Mouse (Mus musculus) bone marrow, adult 2 months (tissue): Measurements from ENCODE around the gene Gm9944. TPM values are rescaled to one million over a fixed set of nuclear protein-coding genes. Genes with fewer than 3 reads are reported as not detected.

Source experiments
- H3K27ac ChIP-seq: fragments of 200-500 bp; 2 replicates; pipeline ENCODE4 v1.5.1; 2012; ENCODE audit warnings: low read depth, mild to moderate bottlenecking, control low read depth, inconsistent platforms, low read length; ENCODE audit not compliant: control insufficient read depth, poor library complexity, insufficient read depth
- H3K4me1 ChIP-seq: fragments of 200-500 bp; 2 replicates; pipeline ENCODE4 v1.6.1; 2011; ENCODE audit warnings: low read length; ENCODE audit not compliant: control insufficient read depth, insufficient read depth
- H3K4me3 ChIP-seq: fragments of 200-500 bp; replicated peaks from 2 replicates; pipeline ENCODE3; 2011; ENCODE audit warnings: mild to moderate bottlenecking, low read depth, low read length, control low read depth; ENCODE audit not compliant: control insufficient read depth
- CTCF ChIP-seq: fragments of 200-500 bp; IDR thresholded peaks from 2 replicates; pipeline ENCODE4 v1.5.1; 2011; ENCODE audit warnings: low read length, control low read depth; ENCODE audit not compliant: control insufficient read depth, insufficient read depth
- POLR2A ChIP-seq: fragments of 200-500 bp; IDR thresholded peaks from 2 replicates; pipeline ENCODE4 v1.6.1; 2011; ENCODE audit warnings: low read depth, mild to moderate bottlenecking, control low read depth, low read length, borderline replicate concordance; ENCODE audit not compliant: control insufficient read depth
- WGBS: fragments of 180-500 bp; shearing (Covaris S2); methylation state at CpG from one replicate; pipeline ENCODE4 v1.1.7; 2018; 5-methylcytosine and 5-hydroxymethylcytosine counted together
- polyA plus RNA-seq: library from polyadenylated mRNA; stranded (reverse); fragments of >200 nt; gene quantifications from 2 replicates; pipeline ENCODE4 v1.2.4, GENCODE M21; 2011; ENCODE audit warnings: low replicate concordance; ENCODE audit not compliant: missing spikeins, insufficient read depth, insufficient read length

Gm9944 gene
- polyA plus RNA-seq, 1 experiment: not detected

- no peaks in the 10 kb centered on the region for H3K4me1 ChIP-seq
- no peak overlapping the region for H3K27ac ChIP-seq
- WGBS: 70% methylated on average over 5 of the region's 5 CpGs
- H3K4me3 ChIP-seq: no peak overlapping the region
- no peak for TF ChIP-seq POLR2A
- no peak for TF ChIP-seq CTCF
These were observed 19.9 kb downstream of the Gm9944 start for GRCm38 (mm10) chr4:144433216-144433615.

- no peak for TF ChIP-seq CTCF
- no peak for TF ChIP-seq POLR2A
- H3K4me1 ChIP-seq: no peaks in the 10 kb centered on the region
- H3K27ac ChIP-seq: no peak overlapping the region
- 70% methylated on average over 2 of the region's 2 CpGs for WGBS
- H3K4me3 ChIP-seq: no peak overlapping the region
These were observed 22.4 kb downstream of the Gm9944 start for GRCm38 (mm10) chr4:144430723-144431122.

GRCm38 (mm10) chr4:144428868-144429267, 24.2 kb downstream of the Gm9944 start:
- Histone ChIP-seq H3K4me3 (no peak overlapping the region), H3K27ac (no peak overlapping the region), H3K4me1 (no peaks in the 10 kb centered on the region)
- 20% methylated on average over 3 of the region's 3 CpGs for WGBS
- TF ChIP-seq CTCF (no peak), POLR2A (no peak)

- Histone ChIP-seq H3K4me1 (no peaks in the 10 kb centered on the region), H3K27ac (no peak overlapping the region), H3K4me3 (no peak overlapping the region)
- WGBS: 43% methylated on average over 5 of the region's 5 CpGs
- TF ChIP-seq CTCF (no peak), POLR2A (no peak)
These were observed 28.5 kb downstream of the Gm9944 start for GRCm38 (mm10) chr4:144424590-144424989.

- H3K4me3 ChIP-seq: no peak overlapping the region
- TF ChIP-seq POLR2A (no peak), CTCF (0 out of 2 replicates have a peak, but pooled peaks have one; percentile 29)
- H3K4me1 ChIP-seq: no peaks in the 10 kb centered on the region
- no peak overlapping the region for H3K27ac ChIP-seq
These were observed 32.5 kb downstream of the Gm9944 start for GRCm38 (mm10) chr4:144420644-144421043.

- 84% methylated on average over 9 of the region's 9 CpGs for WGBS
- Histone ChIP-seq H3K27ac (no peak within 1 kb of the TSS), H3K4me1 (no peaks in the 10 kb centered on the region), H3K4me3 (no peak within 1 kb of the TSS)
- TF ChIP-seq CTCF (no peak), POLR2A (no peak)
These were observed 44.8 kb downstream of the Gm9944 start, which contains the start of gene Pramef12 for GRCm38 (mm10) chr4:144408290-144408689. TSS of gene Pramef12 (minus strand) at chr4:144408464.

GRCm38 (mm10) chr4:144406261-144406660, 46.9 kb downstream of the Gm9944 start:
- H3K4me1 ChIP-seq: no peaks in the 10 kb centered on the region
- H3K4me3 ChIP-seq: no peak overlapping the region
- 84% methylated on average over 3 of the region's 3 CpGs for WGBS
- H3K27ac ChIP-seq: no peak overlapping the region
- no peak for TF ChIP-seq CTCF
- TF ChIP-seq POLR2A: no peak

- Histone ChIP-seq H3K27ac (no peak overlapping the region), H3K4me1 (no peaks in the 10 kb centered on the region), H3K4me3 (no peak overlapping the region)
- WGBS: 4% methylated on average over 17 of the region's 17 CpGs
- TF ChIP-seq CTCF: no peak
- no peak for TF ChIP-seq POLR2A
These were observed 48.5 kb downstream of the Gm9944 start for GRCm38 (mm10) chr4:144404456-144405086.

Other genes with a start within 250 kb of the Gm9944 start
- gene C87977, start 240.0 kb downstream of the Gm9944 start, polyA plus RNA-seq: not detected in 2 replicates
- gene Pramel5, start 172.8 kb downstream of the Gm9944 start, polyA plus RNA-seq: not detected in 2 replicates
- gene Gm13128, start 123.1 kb downstream of the Gm9944 start, polyA plus RNA-seq: not detected in 2 replicates
- not detected in 2 replicates for gene Gm13119, start 95.4 kb downstream of the Gm9944 start, polyA plus RNA-seq
- gene Pramef20, start 75.4 kb downstream of the Gm9944 start, polyA plus RNA-seq: not detected in 2 replicates
- gene Pramef12, start 44.9 kb downstream of the Gm9944 start, polyA plus RNA-seq: 2.0 TPM in 1 of 2 replicates, not detected in the other
- not detected in 2 replicates for gene 1700012P22Rik, start 14.5 kb downstream of the Gm9944 start, polyA plus RNA-seq
- not detected in 2 replicates for gene Aadacl3, start 10.4 kb upstream of the Gm9944 start, polyA plus RNA-seq
- not detected in 2 replicates for gene 9430007A20Rik, start 66.5 kb upstream of the Gm9944 start, polyA plus RNA-seq
- not detected in 2 replicates for gene Gm13124, start 111.8 kb upstream of the Gm9944 start, polyA plus RNA-seq
- not detected in 2 replicates for gene Aadacl4, start 160.4 kb upstream of the Gm9944 start, polyA plus RNA-seq
- not detected in 2 replicates for gene Gm436, start 233.1 kb upstream of the Gm9944 start, polyA plus RNA-seq